Mouse (Mus musculus): ENCODE results near the gene Rnf181. TPM values are rescaled to one million over a fixed set of nuclear protein-coding genes. Genes with fewer than 3 reads are reported as not detected.

Rnf181 gene
- polyA plus RNA-seq, 1 experiment from 2014 or later, result 116 TPM

GRCm38 (mm10) chr6:72386561-72386960, 19.8 kb upstream of the Rnf181 start:
- H3K4me2 ChIP-seq, result no peak overlapping the region
- no peak for TF ChIP-seq CTCF (IDR thresholded peaks at IDR 0.05; ENCODE audit: low read depth)
- H3K9ac ChIP-seq, result no peak overlapping the region
- ATAC-seq (ENCODE audit: insufficient read depth), result no peak
- WGBS, result 91% methylated on average over 2 of the region's 2 CpGs
- DNase-seq, result no peak
- no peaks in the 10 kb centered on the region for H3K27me3 ChIP-seq (ENCODE audit: insufficient read depth, low read length)
- H3K36me3 ChIP-seq (ENCODE audit: insufficient read depth), result peaks cover 26% of the 10 kb centered on the region
- H3K4me3 ChIP-seq (ENCODE audit: low read depth, low read length), result no peak overlapping the region
- H3K27ac ChIP-seq (ENCODE audit: low read depth), result no peak overlapping the region
- 0 out of 2 replicates have a peak, but pooled peaks cover 7% of the 10 kb centered on the region for H3K4me1 ChIP-seq (ENCODE audit: insufficient read depth)
- H3K9me3 ChIP-seq (ENCODE audit: low read depth, low read length), result no peaks in the 10 kb centered on the region

- no peaks in the 10 kb centered on the region for H3K27me3 ChIP-seq (ENCODE audit: insufficient read depth, low read length)
- DNase-seq (no peak), ATAC-seq (ENCODE audit: insufficient read depth) (no peak)
- H3K9ac ChIP-seq, result no peak overlapping the region
- no peaks in the 10 kb centered on the region for H3K9me3 ChIP-seq (ENCODE audit: low read depth, low read length)
- no peak for TF ChIP-seq CTCF (IDR thresholded peaks at IDR 0.05; ENCODE audit: low read depth)
- WGBS, result 63% methylated on average over 4 of the region's 4 CpGs
- no peak overlapping the region for H3K4me3 ChIP-seq (ENCODE audit: low read depth, low read length)
- no peak overlapping the region for H3K4me2 ChIP-seq
- no peak overlapping the region for H3K27ac ChIP-seq (ENCODE audit: low read depth)
- H3K36me3 ChIP-seq (ENCODE audit: insufficient read depth), result peaks cover 26% of the 10 kb centered on the region
- H3K4me1 ChIP-seq (ENCODE audit: insufficient read depth), result 0 out of 2 replicates have a peak, but pooled peaks cover 7% of the 10 kb centered on the region
Observed at GRCm38 (mm10) chr6:72385258-72385657, 18.5 kb upstream of the Rnf181 start.

- 0 out of 2 replicates have a peak, but pooled peaks cover 3% of the 10 kb centered on the region for H3K4me1 ChIP-seq (ENCODE audit: insufficient read depth)
- ATAC-seq (ENCODE audit: insufficient read depth) (no peak), DNase-seq (no peak)
- H3K4me2 ChIP-seq, result no peak overlapping the region
- H3K4me3 ChIP-seq (ENCODE audit: low read depth, low read length), result no peak overlapping the region
- H3K9ac ChIP-seq, result no peak overlapping the region
- peaks cover 26% of the 10 kb centered on the region for H3K36me3 ChIP-seq (ENCODE audit: insufficient read depth)
- no peaks in the 10 kb centered on the region for H3K9me3 ChIP-seq (ENCODE audit: low read depth, low read length)
- TF ChIP-seq CTCF (IDR thresholded peaks at IDR 0.05; ENCODE audit: low read depth), result no peak
- H3K27me3 ChIP-seq (ENCODE audit: insufficient read depth, low read length), result no peaks in the 10 kb centered on the region
- 92% methylated on average over 7 of the region's 7 CpGs for WGBS
- no peak overlapping the region for H3K27ac ChIP-seq (ENCODE audit: low read depth)
Observed at GRCm38 (mm10) chr6:72383952-72384351, 17.2 kb upstream of the Rnf181 start.

DNA sequence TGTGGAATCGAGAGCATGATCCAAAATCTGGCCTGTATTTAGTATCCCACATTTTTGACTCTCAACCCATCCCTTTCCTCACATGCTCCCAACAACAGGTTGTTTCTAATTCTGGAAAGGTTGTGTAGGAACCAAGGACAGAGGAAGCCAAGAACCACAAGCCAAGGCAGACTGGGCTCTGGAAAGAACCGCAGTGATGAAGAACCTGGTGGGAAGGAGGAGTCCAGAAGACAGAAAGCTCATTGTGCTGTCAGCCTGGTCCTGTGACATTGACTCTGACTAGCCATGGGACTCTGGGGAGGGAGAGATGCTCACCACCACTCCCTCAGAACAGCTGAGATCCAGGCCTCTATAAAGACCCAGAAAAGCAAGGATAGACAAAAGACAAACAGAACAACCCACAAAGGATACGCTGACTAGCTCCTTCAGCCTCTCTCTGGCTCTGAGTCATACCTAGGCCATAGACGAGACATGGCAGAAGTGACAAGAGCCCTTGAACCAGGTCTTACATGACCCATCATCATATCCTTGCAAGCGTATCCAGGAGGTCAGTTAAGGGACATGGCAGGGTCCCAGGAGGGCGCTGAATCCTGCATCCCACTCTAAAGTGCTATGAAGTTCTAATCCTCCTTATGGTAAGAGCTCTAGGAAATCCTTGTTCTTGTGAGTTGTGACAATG, 16.5 kb upstream of the Rnf181 start:
- Histone ChIP-seq H3K4me3 (ENCODE audit: low read depth, low read length) (no peak overlapping the region), H3K4me1 (ENCODE audit: insufficient read depth) (no peaks in the 10 kb centered on the region), H3K9ac (no peak overlapping the region), H3K9me3 (ENCODE audit: low read depth, low read length) (no peaks in the 10 kb centered on the region), H3K4me2 (no peak overlapping the region), H3K27ac (ENCODE audit: low read depth) (no peak overlapping the region), H3K27me3 (ENCODE audit: insufficient read depth, low read length) (no peaks in the 10 kb centered on the region), H3K36me3 (ENCODE audit: insufficient read depth) (peaks cover 20% of the 10 kb centered on the region)
- no peak for TF ChIP-seq CTCF (IDR thresholded peaks at IDR 0.05; ENCODE audit: low read depth)
- ATAC-seq (ENCODE audit: insufficient read depth), result no peak
- 80% methylated on average over 6 of the region's 6 CpGs for WGBS
- DNase-seq, result no peak

GRCm38 (mm10) chr6:72382494-72382893, 15.7 kb upstream of the Rnf181 start:
- Histone ChIP-seq H3K4me3 (ENCODE audit: low read depth, low read length) (no peak overlapping the region), H3K27ac (ENCODE audit: low read depth) (no peak overlapping the region), H3K9me3 (ENCODE audit: low read depth, low read length) (no peaks in the 10 kb centered on the region), H3K9ac (no peak overlapping the region), H3K36me3 (ENCODE audit: insufficient read depth) (peaks cover 16% of the 10 kb centered on the region), H3K27me3 (ENCODE audit: insufficient read depth, low read length) (no peaks in the 10 kb centered on the region), H3K4me1 (ENCODE audit: insufficient read depth) (no peaks in the 10 kb centered on the region), H3K4me2 (no peak overlapping the region)
- WGBS, result 72% methylated on average over 6 of the region's 6 CpGs
- ATAC-seq (ENCODE audit: insufficient read depth), result no peak
- no peak for TF ChIP-seq CTCF (IDR thresholded peaks at IDR 0.05; ENCODE audit: low read depth)
- DNase-seq, result no peak

- no peaks in the 10 kb centered on the region for H3K27me3 ChIP-seq (ENCODE audit: insufficient read depth, low read length)
- no peaks in the 10 kb centered on the region for H3K4me1 ChIP-seq (ENCODE audit: insufficient read depth)
- H3K4me2 ChIP-seq, result peak within 1 kb of the TSS; percentile 73
- peak within 1 kb of the TSS; percentile 44 for H3K27ac ChIP-seq (ENCODE audit: low read depth)
- peaks cover 5% of the 10 kb centered on the region; the same call in 1 of the 2 replicates for H3K36me3 ChIP-seq (ENCODE audit: insufficient read depth)
- 1% methylated on average over 49 of the region's 49 CpGs for WGBS
- H3K9ac ChIP-seq, result peak within 1 kb of the TSS; percentile 67
- peak within 1 kb of the TSS; percentile 55 for H3K4me3 ChIP-seq (ENCODE audit: low read depth, low read length)
- peak; percentile 26 for TF ChIP-seq CTCF (IDR thresholded peaks at IDR 0.05; ENCODE audit: low read depth)
- peak; percentile 72 for DNase-seq
- H3K9me3 ChIP-seq (ENCODE audit: low read depth, low read length), result no peaks in the 10 kb centered on the region
- peak; percentile 87 for ATAC-seq (ENCODE audit: insufficient read depth)
Observed at GRCm38 (mm10) chr6:72380131-72380770, 13.5 kb upstream of the Rnf181 start, which contains the start of gene Vamp5. Vamp5 (minus strand) TSS chr6:72380468.

GRCm38 (mm10) chr6:72379377-72380130, 12.8 kb upstream of the Rnf181 start:
- peak overlapping the region; percentile 67 for H3K9ac ChIP-seq
- peak; percentile 15 for DNase-seq
- 41% methylated on average over 7 of the region's 7 CpGs for WGBS
- no peaks in the 10 kb centered on the region for H3K9me3 ChIP-seq (ENCODE audit: low read depth, low read length)
- no peak for TF ChIP-seq CTCF (IDR thresholded peaks at IDR 0.05; ENCODE audit: low read depth)
- H3K4me3 ChIP-seq (ENCODE audit: low read depth, low read length), result peak overlapping the region; percentile 55
- no peaks in the 10 kb centered on the region for H3K36me3 ChIP-seq (ENCODE audit: insufficient read depth)
- ATAC-seq (ENCODE audit: insufficient read depth), result peak; percentile 6; the same call in 1 of the 2 replicates
- peak overlapping the region; percentile 73 for H3K4me2 ChIP-seq
- no peaks in the 10 kb centered on the region for H3K27me3 ChIP-seq (ENCODE audit: insufficient read depth, low read length)
- H3K4me1 ChIP-seq (ENCODE audit: insufficient read depth), result no peaks in the 10 kb centered on the region
- H3K27ac ChIP-seq (ENCODE audit: low read depth), result peak overlapping the region; percentile 44; the same call in 1 of the 2 replicates
